Mouse (Mus musculus) midbrain, embryonic 14.5 days (tissue): Measurements from ENCODE around the gene Ppp2r5b. TPM values are rescaled to one million over a fixed set of nuclear protein-coding genes. Genes with fewer than 3 reads are reported as not detected.

Experiments used
- ATAC-seq: fragments of 200-750 bp; cut with Nextera tagmentation; 2 replicates; pipeline ENCODE4 v1.8.0; 2017; ENCODE audit warnings: moderate number of reproducible peaks, moderate library complexity; ENCODE audit not compliant: low FRiP score, low TSS enrichment
- DNase-seq: peaks from one replicate; pipeline ENCODE4 v3.0.0-alpha.2; 2015
- H3K27ac ChIP-seq: fragments of 300-500 bp; sonication (generic); replicated peaks from 2 replicates; pipeline ENCODE4 v1.5.1; 2014; ENCODE audit warnings: mild to moderate bottlenecking, low read depth, low read length, moderate library complexity
- H3K27me3 ChIP-seq: fragments of 300-500 bp; sonication (generic); 2 replicates; pipeline ENCODE4 v1.6.1; 2014; ENCODE audit warnings: low read length, control low read depth, mixed read lengths; ENCODE audit not compliant: control insufficient read depth, insufficient read depth
- H3K36me3 ChIP-seq: fragments of 300-500 bp; sonication (generic); 2 replicates; pipeline ENCODE4 v1.6.1; 2014; ENCODE audit warnings: low read length, control low read depth; ENCODE audit not compliant: control insufficient read depth, insufficient read depth
- H3K4me1 ChIP-seq: fragments of 300-500 bp; sonication (generic); 2 replicates; pipeline ENCODE4 v1.6.1; 2014; ENCODE audit warnings: mild to moderate bottlenecking, antibody characterized with exemption, low read length, control low read depth; ENCODE audit not compliant: control insufficient read depth, insufficient read depth
- H3K4me2 ChIP-seq: fragments of 300-500 bp; sonication (generic); 2 replicates; pipeline ENCODE4 v1.6.1; 2014; ENCODE audit warnings: mild to moderate bottlenecking, low read length, moderate library complexity
- H3K4me3 ChIP-seq: fragments of 300-500 bp; sonication (generic); replicated peaks from 2 replicates; pipeline ENCODE4 v1.5.1; 2014; ENCODE audit warnings: low read depth, low read length
- H3K9ac ChIP-seq: fragments of 300-500 bp; sonication (generic); replicated peaks from 2 replicates; pipeline ENCODE4 v1.6.1; 2014; ENCODE audit warnings: mild to moderate bottlenecking, low read length, moderate library complexity
- H3K9me3 ChIP-seq: fragments of 300-500 bp; sonication (generic); 2 replicates; pipeline ENCODE4 v1.6.1; 2016; ENCODE audit warnings: low read length, control low read depth, mixed read lengths; ENCODE audit not compliant: control insufficient read depth
- WGBS: fragments of 180-500 bp; shearing (Covaris S2); extraction: QIAGEN DNeasy Blood & Tissue Kit; methylation state at CpG from one replicate; pipeline ENCODE4 v1.1.7; 2014; 5-methylcytosine and 5-hydroxymethylcytosine counted together
- polyA plus RNA-seq: library from polyadenylated mRNA; unstranded; fragments of >200 nt; fragmentation: Nextera tagmentation; extraction: Ambion mirVana; gene quantifications from 2 replicates; pipeline ENCODE4 v1.2.1, GENCODE M21; 2014

The Ppp2r5b gene
- polyA plus RNA-seq, 1 experiment from 2014 or later, result 117 TPM

DNA sequence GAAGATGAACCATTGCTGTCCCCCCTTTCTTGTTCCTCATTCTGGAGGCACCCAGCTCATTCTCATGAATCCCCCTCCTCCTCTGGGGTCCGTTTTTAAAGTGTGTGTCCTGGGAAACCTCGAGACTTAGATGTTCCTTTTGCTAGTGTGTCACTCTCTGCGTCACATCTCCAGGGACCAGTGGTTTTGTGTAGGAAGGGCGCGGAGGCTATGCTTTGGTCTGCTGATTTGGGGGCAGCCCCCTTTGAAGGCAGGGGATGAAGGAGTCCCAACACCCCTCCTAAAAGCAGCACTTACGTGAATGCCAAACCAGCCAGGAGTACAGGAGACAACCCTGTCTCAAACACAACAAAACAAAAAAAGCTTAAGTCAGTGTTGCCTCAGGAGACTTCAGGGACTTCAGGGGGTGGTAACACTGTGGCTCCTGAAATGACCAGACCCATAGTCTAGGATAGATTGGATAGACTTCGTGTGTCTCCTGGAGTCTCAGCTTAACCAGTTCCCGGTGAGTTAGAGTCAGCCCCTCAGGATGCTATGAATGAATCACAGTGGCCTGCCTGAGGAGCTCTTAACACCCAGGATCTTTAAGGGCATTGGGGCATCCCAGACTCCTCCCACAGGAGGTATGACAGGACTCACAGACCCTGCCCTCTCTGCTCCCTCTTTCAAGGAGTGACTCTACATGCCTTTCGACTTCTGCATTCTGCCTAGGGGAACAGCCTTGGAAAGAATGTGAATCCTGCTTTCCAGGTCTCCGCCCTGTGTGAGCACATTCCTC lies 42.2 kb upstream of the Ppp2r5b start:
- H3K4me1 ChIP-seq, result peaks cover 31% of the 10 kb centered on the region
- ATAC-seq (no peak), DNase-seq (peak; percentile 55)
- peak overlapping the region; percentile 83 for H3K4me2 ChIP-seq
- H3K9ac ChIP-seq, result peak overlapping the region; percentile 82
- H3K27ac ChIP-seq, result peak overlapping the region; percentile 78
- H3K27me3 ChIP-seq, result no peaks in the 10 kb centered on the region
- H3K4me3 ChIP-seq, result peak overlapping the region; percentile 80
- 6% methylated on average over 10 of the region's 10 CpGs for WGBS
- peaks cover 35% of the 10 kb centered on the region for H3K36me3 ChIP-seq
- H3K9me3 ChIP-seq, result no peaks in the 10 kb centered on the region

DNA sequence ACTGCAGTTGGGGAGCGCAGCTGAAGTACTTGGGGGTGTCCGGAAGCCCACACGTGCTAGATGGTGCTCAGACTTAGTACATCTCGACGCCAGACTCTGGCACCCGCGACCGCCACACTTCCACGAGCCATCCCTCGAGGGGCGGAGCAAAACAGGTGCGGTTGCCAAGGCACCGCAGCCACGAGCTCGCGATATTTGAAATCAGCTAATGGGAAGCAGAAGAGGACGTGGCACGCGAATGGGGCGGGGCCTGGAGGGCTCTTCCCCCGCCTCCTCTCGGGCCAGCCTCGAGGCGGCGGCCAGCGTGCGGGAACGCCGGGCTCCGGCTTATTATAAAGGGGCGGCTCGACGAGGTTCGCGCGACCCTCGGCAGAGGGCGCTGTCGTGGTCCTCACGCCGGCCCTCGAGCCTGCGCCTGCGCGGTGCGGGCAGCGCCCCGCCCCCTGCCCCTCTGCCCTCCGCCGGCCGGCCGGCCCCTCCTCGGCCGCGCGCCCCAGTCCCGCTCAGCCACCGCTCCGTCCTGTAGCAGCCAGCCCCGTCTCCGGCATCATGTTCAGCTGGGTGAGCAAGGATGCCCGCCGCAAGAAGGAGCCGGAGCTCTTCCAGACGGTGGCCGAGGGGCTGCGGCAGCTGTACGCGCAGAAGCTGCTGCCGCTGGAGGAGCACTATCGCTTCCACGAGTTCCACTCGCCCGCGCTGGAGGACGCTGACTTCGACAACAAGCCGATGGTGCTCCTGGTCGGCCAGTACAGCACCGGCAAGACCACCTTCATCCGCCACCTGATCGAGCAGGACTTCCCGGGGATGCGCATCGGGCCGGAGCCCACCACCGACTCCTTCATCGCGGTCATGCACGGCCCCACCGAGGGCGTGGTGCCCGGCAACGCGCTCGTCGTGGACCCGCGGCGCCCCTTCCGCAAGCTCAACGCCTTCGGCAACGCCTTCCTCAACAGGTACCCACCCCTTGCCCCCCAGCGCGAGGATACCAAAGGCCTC lies 41.1 kb upstream of the Ppp2r5b start, which contains the start of gene Ehd1:
TSS of gene Ehd1 (plus strand) at position 300 of the 996 bp plus-strand sequence.
- peak within 1 kb of the TSS; percentile 80 for H3K4me3 ChIP-seq
- H3K4me2 ChIP-seq, result peak within 1 kb of the TSS; percentile 83
- peak; percentile 95 for ATAC-seq
- peaks cover 24% of the 10 kb centered on the region for H3K36me3 ChIP-seq
- WGBS, result under 1% methylated on average over 101 of the region's 106 CpGs
- DNase-seq, result peak; percentile 99
- H3K9ac ChIP-seq, result peak within 1 kb of the TSS; percentile 82
- H3K9me3 ChIP-seq, result no peaks in the 10 kb centered on the region
- H3K27me3 ChIP-seq, result no peaks in the 10 kb centered on the region
- H3K4me1 ChIP-seq, result peaks cover 31% of the 10 kb centered on the region
- peak within 1 kb of the TSS; percentile 78 for H3K27ac ChIP-seq

DNA sequence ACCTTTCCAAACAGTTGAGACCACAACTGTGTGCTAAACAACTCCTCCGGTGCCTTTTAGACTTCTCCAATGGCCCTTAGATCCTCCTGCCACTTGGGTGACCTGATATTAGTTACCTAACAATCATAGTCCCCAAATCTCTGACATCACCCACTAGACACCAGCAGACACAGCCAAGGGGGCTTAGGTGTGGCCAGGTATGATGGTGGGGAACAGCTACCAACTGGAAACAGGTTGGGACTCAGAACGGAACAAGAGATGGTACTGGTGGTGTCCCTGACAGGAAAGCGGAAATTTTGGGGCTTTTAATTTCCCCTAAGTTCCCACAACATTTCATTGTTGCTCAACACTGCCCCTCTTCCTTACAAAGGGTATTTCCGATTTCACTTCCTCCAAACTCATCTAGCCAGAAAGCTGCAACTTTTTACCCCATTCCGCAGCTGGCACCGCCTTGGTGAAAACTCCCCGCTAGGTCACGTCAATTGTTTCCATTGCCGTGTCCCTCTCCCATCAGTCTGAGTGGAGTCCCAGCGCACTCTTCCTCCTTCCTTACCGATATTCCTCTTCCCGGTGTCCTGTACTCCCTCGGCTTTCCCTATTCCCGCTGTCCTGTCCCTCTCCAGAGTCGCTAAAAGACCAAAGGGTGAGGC lies 40.2 kb upstream of the Ppp2r5b start:
- peak overlapping the region; percentile 50 for H3K27ac ChIP-seq
- no peaks in the 10 kb centered on the region for H3K9me3 ChIP-seq
- peaks cover 31% of the 10 kb centered on the region for H3K4me1 ChIP-seq
- H3K36me3 ChIP-seq, result peaks cover 16% of the 10 kb centered on the region; the same call in 1 of the 2 replicates
- H3K27me3 ChIP-seq, result no peaks in the 10 kb centered on the region
- H3K4me3 ChIP-seq, result peak overlapping the region; percentile 80
- 9% methylated on average over 15 of the region's 15 CpGs for WGBS
- peak overlapping the region; percentile 83 for H3K4me2 ChIP-seq
- DNase-seq (no peak), ATAC-seq (no peak; the same call in 1 of the 2 replicates)
- peak overlapping the region; percentile 46 for H3K9ac ChIP-seq

- Histone ChIP-seq H3K9me3 (no peaks in the 10 kb centered on the region), H3K36me3 (peaks cover 3% of the 10 kb centered on the region; the same call in 1 of the 2 replicates), H3K27me3 (no peaks in the 10 kb centered on the region), H3K4me2 (no peak overlapping the region), H3K4me3 (no peak overlapping the region), H3K9ac (no peak overlapping the region), H3K4me1 (peaks cover 22% of the 10 kb centered on the region), H3K27ac (no peak overlapping the region)
- 94% methylated on average over 13 of the region's 13 CpGs for WGBS
- no peak for DNase-seq
- ATAC-seq, result no peak
These were observed 38.4 kb upstream of the Ppp2r5b start for GRCm38 (mm10) chr19:6273998-6274608.

DNA sequence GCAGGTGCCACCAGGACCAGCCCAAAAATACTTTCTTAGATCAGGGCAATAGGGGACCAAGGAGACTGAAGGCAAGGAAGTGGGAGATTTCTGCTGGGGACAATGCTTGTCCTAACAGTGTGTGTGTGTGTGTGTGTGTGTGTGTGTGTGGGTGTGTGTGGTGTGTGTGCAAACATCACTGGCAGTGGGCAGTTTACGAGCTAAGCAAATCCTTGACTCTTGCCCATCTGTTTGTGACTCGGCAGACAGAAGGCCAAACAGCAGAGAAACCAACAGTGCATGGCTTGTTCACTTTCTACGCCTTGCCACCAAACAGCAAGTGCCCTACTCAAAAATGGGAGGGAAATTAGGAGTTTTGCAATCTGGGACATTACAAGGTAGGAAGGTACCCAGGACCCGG lies 37.9 kb upstream of the Ppp2r5b start:
- H3K9me3 ChIP-seq, result no peaks in the 10 kb centered on the region
- no peak overlapping the region for H3K9ac ChIP-seq
- DNase-seq, result no peak
- no peak overlapping the region for H3K27ac ChIP-seq
- H3K4me3 ChIP-seq, result no peak overlapping the region
- no peak for ATAC-seq
- WGBS, result 94% methylated on average over 4 of the region's 4 CpGs
- no peaks in the 10 kb centered on the region for H3K36me3 ChIP-seq
- H3K27me3 ChIP-seq, result no peaks in the 10 kb centered on the region
- H3K4me2 ChIP-seq, result no peak overlapping the region
- H3K4me1 ChIP-seq, result peaks cover 17% of the 10 kb centered on the region

DNA sequence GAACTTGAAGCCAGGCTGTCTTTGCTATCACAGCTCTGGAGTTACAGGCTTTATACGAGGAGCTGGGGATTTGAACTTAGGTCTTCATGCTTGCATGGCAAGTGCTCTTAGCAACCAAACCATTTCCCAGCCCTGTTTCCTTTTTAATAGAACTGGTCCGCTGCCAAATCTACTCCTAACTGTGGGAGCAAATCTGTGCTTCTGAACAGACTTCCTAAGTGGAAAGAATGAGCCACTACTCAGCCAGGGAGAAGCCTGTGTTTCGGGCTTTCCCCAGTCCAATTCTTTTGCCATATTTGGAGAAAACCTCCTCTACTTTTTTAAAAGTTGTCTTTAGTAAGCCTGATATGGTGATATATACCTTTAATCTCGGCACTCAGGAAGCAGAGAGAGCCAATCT lies 37.1 kb upstream of the Ppp2r5b start:
- Histone ChIP-seq H3K9me3 (no peaks in the 10 kb centered on the region), H3K4me1 (peaks cover 8% of the 10 kb centered on the region), H3K9ac (no peak overlapping the region), H3K4me3 (no peak overlapping the region), H3K36me3 (no peaks in the 10 kb centered on the region), H3K4me2 (no peak overlapping the region), H3K27me3 (no peaks in the 10 kb centered on the region), H3K27ac (no peak overlapping the region)
- WGBS, result 83% methylated on average over 4 of the region's 4 CpGs
- no peak for ATAC-seq
- no peak for DNase-seq

DNA sequence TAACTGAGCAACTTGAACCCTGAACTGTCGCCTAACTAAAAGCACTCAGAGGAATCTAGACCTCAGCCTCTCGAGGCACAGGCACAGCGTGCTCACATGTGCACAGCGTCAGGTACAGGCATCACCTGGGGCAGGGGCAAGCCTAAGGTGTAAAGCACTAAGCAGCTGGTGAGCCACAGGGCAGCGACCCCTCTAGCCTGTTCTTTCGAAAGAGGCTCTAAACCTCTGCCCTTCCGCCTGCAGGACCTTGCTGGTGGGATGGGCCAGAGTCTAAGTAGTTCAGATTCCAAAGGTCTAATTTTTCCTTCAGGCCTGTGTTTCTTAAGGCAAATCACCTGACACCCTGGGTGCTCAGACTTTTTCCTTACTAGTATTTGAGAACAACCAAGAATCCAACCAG lies 36.4 kb upstream of the Ppp2r5b start:
- Histone ChIP-seq H3K4me3 (no peak overlapping the region), H3K27ac (no peak overlapping the region), H3K27me3 (no peaks in the 10 kb centered on the region), H3K4me2 (no peak overlapping the region), H3K9ac (no peak overlapping the region), H3K4me1 (0 out of 2 replicates have a peak, but pooled peaks cover 8% of the 10 kb centered on the region), H3K9me3 (no peaks in the 10 kb centered on the region), H3K36me3 (no peaks in the 10 kb centered on the region)
- 76% methylated on average over 7 of the region's 7 CpGs for WGBS
- ATAC-seq (no peak), DNase-seq (no peak)

DNA sequence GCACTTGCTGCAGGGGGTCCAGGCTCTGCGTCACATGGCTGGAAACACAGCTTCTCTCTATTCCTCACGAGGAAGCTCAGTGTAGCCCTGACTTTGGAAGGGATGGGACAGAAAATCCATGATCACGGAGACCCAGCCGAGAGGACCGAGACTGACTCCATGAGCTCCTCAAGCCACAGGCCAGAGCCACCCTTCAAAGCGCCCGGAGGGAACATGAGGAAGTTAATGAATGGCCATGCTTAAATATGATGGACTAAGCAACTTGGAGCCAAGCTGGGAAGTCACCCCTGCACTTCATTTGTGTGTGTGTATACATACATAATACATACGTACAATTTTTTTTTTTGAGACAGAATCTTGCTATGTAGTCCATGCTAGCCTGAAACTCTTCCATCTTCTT lies 35.5 kb upstream of the Ppp2r5b start:
- no peak for ATAC-seq
- Histone ChIP-seq H3K36me3 (no peaks in the 10 kb centered on the region), H3K9ac (no peak overlapping the region)

More for the DNA sequence above, 35.5 kb upstream of the Ppp2r5b start:
- no peaks in the 10 kb centered on the region for H3K27me3 ChIP-seq
- 0 out of 2 replicates have a peak, but pooled peaks cover 8% of the 10 kb centered on the region for H3K4me1 ChIP-seq
- no peak for DNase-seq
- WGBS, result 30% methylated on average over 8 of the region's 8 CpGs
- no peaks in the 10 kb centered on the region for H3K9me3 ChIP-seq
- H3K4me2 ChIP-seq, result no peak overlapping the region
- H3K4me3 ChIP-seq, result no peak overlapping the region
- no peak overlapping the region for H3K27ac ChIP-seq
